In the genomic region with DNA sequence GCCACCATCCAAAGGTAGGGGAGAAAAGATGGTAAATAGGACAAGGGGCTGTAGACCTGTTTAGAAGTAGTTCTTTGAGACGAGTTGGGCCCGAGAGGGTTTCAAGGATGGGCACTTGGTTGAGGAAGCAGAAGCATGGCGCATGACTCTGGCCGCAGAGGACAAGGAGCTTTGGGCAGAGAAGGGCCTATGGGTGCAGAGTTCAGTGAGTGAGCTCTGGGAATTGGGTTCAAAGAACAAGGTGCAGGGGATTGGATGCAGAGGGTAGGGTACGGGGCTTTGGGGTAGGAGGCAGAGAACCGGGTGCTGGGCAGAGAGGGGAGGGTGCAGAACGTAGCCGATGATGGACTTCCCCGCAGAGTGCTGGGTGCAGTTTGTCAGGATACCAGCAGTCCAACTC, we compare ENCODE assay signal across 38 mouse cellular contexts. TPM values are rescaled to one million over a fixed set of nuclear protein-coding genes. Genes with fewer than 3 reads are reported as not detected.
"Had no signal": no experiment of that assay in that cellular context is flagged by ENCODE, and none has a peak within 500 bp of the region (broad histone marks: within the 10 kb centered on the region; RNA-seq: fewer than 3 reads in every experiment).

No protein-coding gene starts in this region.

RNA-seq across cellular contexts. Expression of a gene that starts 2.0 kb away (rescaled TPM):
- total RNA-seq: forebrain, postnatal 0 days; hindbrain, postnatal 0 days had no signal
- polyA plus RNA-seq: liver, embryonic 15.5 days had no signal

RNA-seq across cellular contexts. Expression of a gene that starts 41.4 kb away (rescaled TPM):
- total RNA-seq: forebrain, postnatal 0 days; gastrocnemius, adult 18-20 months; gastrocnemius, adult 8-10 months; gastrocnemius, postnatal 14 days; gastrocnemius, postnatal 36 days; heart, adult 18-20 months; heart, adult 8-10 months; heart, postnatal 10 days; heart, postnatal 25 days; heart, postnatal 4 days; hindbrain, postnatal 0 days; layer of hippocampus, adult 18-20 months; layer of hippocampus, adult 8-10 months; layer of hippocampus, postnatal 14 days; layer of hippocampus, postnatal 36 days; left cerebral cortex, adult 18-20 months; left cerebral cortex, adult 8-10 months; left cerebral cortex, postnatal 10 days; left cerebral cortex, postnatal 25 days; left cerebral cortex, postnatal 4 days; liver, adult 2 months had no signal
- polyA plus RNA-seq: forebrain, postnatal 0 days; gonadal fat pad, adult 2 months; heart, embryonic 10.5 days; heart, embryonic 12.5 days; heart, embryonic 14.5 days; heart, embryonic 16.5 days; hindbrain, embryonic 10.5 days; hindbrain, embryonic 12.5 days; hindbrain, embryonic 14.5 days; hindbrain, postnatal 0 days; intestine, embryonic 14.5 days; intestine, postnatal 0 days; kidney, embryonic 15.5 days; large intestine, adult 2 months; limb, embryonic 11.5 days; limb, embryonic 13.5 days; limb, embryonic 15.5 days; liver, adult 2 months; liver, embryonic 13.5 days; liver, embryonic 15.5 days had no signal

RNA-seq across cellular contexts. Expression of a gene that starts 41.5 kb away (rescaled TPM):
- total RNA-seq: gastrocnemius, adult 18-20 months; gastrocnemius, adult 8-10 months; gastrocnemius, postnatal 14 days; liver, adult 2 months had no signal
- polyA plus RNA-seq: liver, adult 2 months had no signal
